Mouse (Mus musculus) ES-E14 (cell line): ENCODE data around the gene Tob1.

ENCODE experiments used
- CHD2 ChIP-seq: IDR thresholded peaks from 2 replicates; pipeline ENCODE4 v1.6.1; 2014; ENCODE audit warnings: mild to moderate bottlenecking, low read depth, low read length, inconsistent platforms
- MAFK ChIP-seq: IDR thresholded peaks from 2 replicates; pipeline ENCODE4 v1.6.1; 2014; ENCODE audit warnings: mild to moderate bottlenecking, low read depth, low read length, inconsistent platforms; ENCODE audit not compliant: insufficient read depth
- ZC3H11A ChIP-seq: IDR thresholded peaks from 2 replicates; pipeline ENCODE4 v1.6.1; 2012; ENCODE audit warnings: low read depth, mild to moderate bottlenecking, inconsistent platforms, low read length, borderline replicate concordance
- ZNF384 ChIP-seq: IDR thresholded peaks from 2 replicates; pipeline ENCODE4 v1.6.1; 2012; ENCODE audit warnings: low read depth, low read length, inconsistent platforms

- no peak for TF ChIP-seq MAFK
- no peak for TF ChIP-seq ZNF384
- no peak for TF ChIP-seq ZC3H11A
- no peak for TF ChIP-seq CHD2
Observed at GRCm38 (mm10) chr11:94216247-94216646, 5.0 kb downstream of the Tob1 start.
